Mouse (Mus musculus) splenic B cell, adult 2 months (primary cell): ENCODE results near the gene Prr18.
"Not testable (repeated sequence)": the region's sequence is repeated elsewhere in the genome, so short reads cannot be mapped to it uniquely, and the experiment has no call there.

Experiments
- DNase-seq: peaks from one replicate; pipeline ENCODE4 v3.0.0-alpha.2; 2011; ENCODE audit warnings: low read depth, low spot score
- H3K27me3 ChIP-seq: 2 replicates; pipeline ENCODE4 v1.6.1; 2012; ENCODE audit warnings: mild to moderate bottlenecking, low read length, moderate library complexity, mixed read lengths; ENCODE audit not compliant: control insufficient read depth, poor library complexity, insufficient read depth, severe bottlenecking
- H3K36me3 ChIP-seq: 2 replicates; pipeline ENCODE4 v1.6.1; 2012; ENCODE audit warnings: mild to moderate bottlenecking, low read length, moderate library complexity, mixed read lengths; ENCODE audit not compliant: control insufficient read depth, poor library complexity, insufficient read depth, severe bottlenecking

Gene Prr18

GRCm38 (mm10) chr17:8337159-8337558 is at the start of gene Prr18:
Gene Prr18 (plus strand): TSS chr17:8337459.
- H3K36me3 ChIP-seq, DNase-seq, H3K27me3 ChIP-seq: not testable (repeated sequence)

GRCm38 (mm10) chr17:8289993-8290679 is 47.1 kb upstream of the Prr18 start:
- H3K36me3 ChIP-seq: peaks cover 4% of the 10 kb centered on the region
- no peaks in the 10 kb centered on the region for H3K27me3 ChIP-seq
- no peak for DNase-seq

GRCm38 (mm10) chr17:8290736-8291135 is 46.5 kb upstream of the Prr18 start:
- DNase-seq: no peak

GRCm38 (mm10) chr17:8295825-8296224 is 41.4 kb upstream of the Prr18 start:
- Histone ChIP-seq H3K27me3 (no peaks in the 10 kb centered on the region), H3K36me3 (peaks cover 7% of the 10 kb centered on the region)
- no peak for DNase-seq

More at GRCm38 (mm10) chr17:8290736-8291135, 46.5 kb upstream of the Prr18 start:
- Histone ChIP-seq H3K27me3 (no peaks in the 10 kb centered on the region), H3K36me3 (peaks cover 4% of the 10 kb centered on the region)

- no peak for DNase-seq
- Histone ChIP-seq H3K27me3 (no peaks in the 10 kb centered on the region), H3K36me3 (peaks cover 7% of the 10 kb centered on the region)
Measured at GRCm38 (mm10) chr17:8296313-8296844, 40.9 kb upstream of the Prr18 start.

- Histone ChIP-seq H3K36me3 (peaks cover 7% of the 10 kb centered on the region), H3K27me3 (no peaks in the 10 kb centered on the region)
- DNase-seq: no peak
Measured at GRCm38 (mm10) chr17:8297746-8298145, 39.5 kb upstream of the Prr18 start.

- DNase-seq: no peak
- Histone ChIP-seq H3K36me3 (peaks cover 7% of the 10 kb centered on the region), H3K27me3 (no peaks in the 10 kb centered on the region)
Measured at GRCm38 (mm10) chr17:8298281-8298680, 39.0 kb upstream of the Prr18 start.

- DNase-seq: no peak
- no peaks in the 10 kb centered on the region for H3K27me3 ChIP-seq
- H3K36me3 ChIP-seq: peaks cover 7% of the 10 kb centered on the region
Measured at GRCm38 (mm10) chr17:8299524-8299923, 37.7 kb upstream of the Prr18 start.

- peak; percentile 24 for DNase-seq
- Histone ChIP-seq H3K27me3 (no peaks in the 10 kb centered on the region), H3K36me3 (peaks cover 7% of the 10 kb centered on the region)
Measured at GRCm38 (mm10) chr17:8301515-8301914, 35.7 kb upstream of the Prr18 start.

- peaks cover 5% of the 10 kb centered on the region for H3K36me3 ChIP-seq
- no peak for DNase-seq
- no peaks in the 10 kb centered on the region for H3K27me3 ChIP-seq
Measured at GRCm38 (mm10) chr17:8302772-8303438, 34.4 kb upstream of the Prr18 start.

GRCm38 (mm10) chr17:8303671-8304070 is 33.6 kb upstream of the Prr18 start:
- Histone ChIP-seq H3K27me3 (no peaks in the 10 kb centered on the region), H3K36me3 (peaks cover 4% of the 10 kb centered on the region; the same call in 1 of the 2 replicates)
- no peak for DNase-seq

GRCm38 (mm10) chr17:8305801-8306200 is 31.5 kb upstream of the Prr18 start:
- Histone ChIP-seq H3K36me3 (no peaks in the 10 kb centered on the region), H3K27me3 (no peaks in the 10 kb centered on the region)
- peak; percentile 22 for DNase-seq

GRCm38 (mm10) chr17:8310838-8311614 is 26.2 kb upstream of the Prr18 start, which contains the start of gene Sft2d1:
Gene Sft2d1 (plus strand): TSS chr17:8311102.
- peak; percentile 96 for DNase-seq
- Histone ChIP-seq H3K36me3 (no peaks in the 10 kb centered on the region), H3K27me3 (no peaks in the 10 kb centered on the region)

GRCm38 (mm10) chr17:8311751-8312150 is 25.5 kb upstream of the Prr18 start:
- Histone ChIP-seq H3K27me3 (no peaks in the 10 kb centered on the region), H3K36me3 (no peaks in the 10 kb centered on the region)
- DNase-seq: peak; percentile 60

GRCm38 (mm10) chr17:8313976-8314375 is 23.3 kb upstream of the Prr18 start:
- Histone ChIP-seq H3K36me3 (no peaks in the 10 kb centered on the region), H3K27me3 (no peaks in the 10 kb centered on the region)
- DNase-seq: no peak
